Mouse (Mus musculus) B cell, adult (primary cell): ENCODE data around the gene D230025D16Rik. TPM values are rescaled to one million over a fixed set of nuclear protein-coding genes. Genes with fewer than 3 reads are reported as not detected.

ENCODE experiments used
- total RNA-seq: library from RNA; stranded (reverse); gene quantifications from 4 replicates; pipeline ENCODE4 v1.2.4, GENCODE M21; 2023; ENCODE audit not compliant: inconsistent age

Gene D230025D16Rik
- 22.9 to 29.6 TPM (median 24.6 TPM) in 4 replicates for total RNA-seq

GRCm38 (mm10) chr8:105224413-105225271 is at the start of gene D230025D16Rik:
TSS of gene D230025D16Rik (plus strand) at chr8:105225145.

DNA sequence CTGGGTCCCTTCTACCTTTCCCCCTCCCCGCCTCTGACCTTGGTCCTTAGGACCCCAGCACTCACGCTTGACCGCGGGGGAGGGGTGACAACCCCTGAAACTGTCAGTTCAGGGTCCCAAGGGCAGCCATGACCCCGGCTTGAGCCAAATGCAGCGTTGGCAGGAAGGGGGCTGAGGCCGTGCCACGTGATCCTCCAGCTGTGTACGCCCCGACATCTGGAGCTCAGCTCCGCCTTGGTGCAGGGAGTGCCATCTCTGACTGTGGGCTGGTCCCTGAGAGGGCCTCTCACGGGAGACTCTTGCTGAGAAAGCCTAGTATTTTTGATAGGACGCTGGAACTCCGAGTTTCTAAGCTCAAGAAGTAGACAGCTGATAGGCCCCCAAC is 30.0 kb downstream of the D230025D16Rik start, which contains the start of gene B3gnt9:
B3gnt9 (minus strand) TSS at position 188 of the 385 bp plus-strand sequence.

DNA sequence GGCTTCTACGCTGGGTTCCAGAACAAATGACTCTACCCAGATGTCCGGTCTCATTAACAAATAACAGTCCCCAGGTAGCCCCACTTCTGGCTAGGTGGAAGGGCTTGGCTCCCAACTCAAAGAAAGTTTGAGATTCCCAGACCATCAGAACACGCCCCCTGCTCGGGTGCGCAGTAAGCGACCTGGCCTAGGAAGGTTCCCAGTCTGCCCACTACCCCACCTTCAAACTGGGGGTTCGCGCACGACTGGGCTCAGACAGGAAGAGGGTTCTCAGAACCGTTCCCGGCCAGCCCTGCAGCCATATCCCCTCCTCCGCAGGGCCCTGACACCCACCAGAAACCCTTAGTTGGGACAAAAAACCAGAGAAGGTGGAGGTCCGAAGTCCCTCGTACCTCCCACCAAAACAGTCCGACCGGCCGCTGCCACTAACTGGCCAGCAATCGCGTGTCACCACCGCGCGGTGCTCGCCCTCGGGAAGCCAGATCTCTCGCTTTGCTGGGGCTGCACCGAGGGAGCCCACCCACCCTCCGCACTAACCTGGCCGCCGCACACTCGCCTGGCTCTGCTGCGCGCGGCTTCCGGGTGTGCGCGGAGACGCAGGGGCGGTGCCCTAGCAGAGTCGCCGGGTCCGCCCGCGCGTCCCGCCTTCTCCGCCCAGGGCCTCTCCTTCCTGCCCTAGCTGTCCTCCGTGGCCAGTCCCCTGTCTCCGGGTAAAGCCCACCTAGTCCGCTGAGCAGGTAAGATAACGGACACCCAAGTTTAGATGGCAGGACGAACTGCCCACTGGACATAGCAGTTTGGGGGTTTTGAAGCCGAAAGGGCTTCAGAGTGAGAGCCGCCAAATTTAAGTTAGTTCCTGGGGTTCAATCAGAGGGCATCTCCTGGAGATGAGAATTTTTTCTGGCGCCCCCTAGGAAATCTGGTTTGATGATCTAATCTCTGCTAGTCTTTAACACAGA is 39.4 kb downstream of the D230025D16Rik start, which contains the start of the genes Tradd and Fbxl8:
Tradd (minus strand) TSS at position 586 of the 959 bp plus-strand sequence.
Fbxl8 (plus strand) TSS at position 625 of the 959 bp plus-strand sequence.

GRCm38 (mm10) chr8:105269461-105269947 is 44.6 kb downstream of the D230025D16Rik start, which contains the start of gene Hsf4:
TSS of gene Hsf4 (plus strand) at chr8:105269801.

GRCm38 (mm10) chr8:105275840-105276239 is 50.9 kb downstream of the D230025D16Rik start, which contains the start of gene Nol3:
TSS of gene Nol3 (plus strand) at chr8:105276140.

GRCm38 (mm10) chr8:105289805-105290460 is 65.0 kb downstream of the D230025D16Rik start, which contains the start of gene 4931428F04Rik:
TSS of gene 4931428F04Rik (minus strand) at chr8:105289864.

GRCm38 (mm10) chr8:105295895-105296573 is 71.1 kb downstream of the D230025D16Rik start, which contains the start of gene Exoc3l:
TSS of gene Exoc3l (minus strand) at chr8:105296101.

GRCm38 (mm10) chr8:105297511-105298192 is 72.7 kb downstream of the D230025D16Rik start, which contains the start of gene E2f4:
TSS of gene E2f4 (plus strand) at chr8:105297663.

Other genes starting within 250 kb of the D230025D16Rik start
- not detected in 4 replicates for gene Ces2h, start 224.3 kb upstream of the D230025D16Rik start, total RNA-seq
- gene Ces3a, start 176.5 kb upstream of the D230025D16Rik start, total RNA-seq = not detected in 4 replicates
- gene Ces3b, start 141.4 kb upstream of the D230025D16Rik start, total RNA-seq = not detected in 4 replicates
- not detected in 4 replicates for gene Ces4a, start 93.3 kb upstream of the D230025D16Rik start, total RNA-seq
- 88.9 to 106 TPM (median 97.3 TPM) in 4 replicates for gene Cbfb, start 54.5 kb upstream of the D230025D16Rik start, total RNA-seq
- 1.00 to 1.5 TPM (median 1.4 TPM) in 4 replicates for gene B3gnt9, start 30.0 kb downstream of the D230025D16Rik start, total RNA-seq
- 21.0 to 25.3 TPM (median 23.2 TPM) in 4 replicates for gene Tradd, start 39.5 kb downstream of the D230025D16Rik start, total RNA-seq
- 8.0 to 10.0 TPM (median 9.0 TPM) in 4 replicates for gene Fbxl8, start 39.5 kb downstream of the D230025D16Rik start, total RNA-seq
- 0.33 to 1.1 TPM (median 0.88 TPM) in 4 replicates for gene Hsf4, start 44.7 kb downstream of the D230025D16Rik start, total RNA-seq
- gene Nol3, start 51.0 kb downstream of the D230025D16Rik start, total RNA-seq = not detected in 4 replicates
- gene 4931428F04Rik, start 64.7 kb downstream of the D230025D16Rik start, total RNA-seq = 5.0 to 7.7 TPM (median 6.5 TPM) in 4 replicates
- 1.2 to 1.4 TPM (median 1.3 TPM) in 4 replicates for gene Exoc3l, start 71.0 kb downstream of the D230025D16Rik start, total RNA-seq
- 83.8 to 97.8 TPM (median 88.5 TPM) in 4 replicates for gene E2f4, start 72.5 kb downstream of the D230025D16Rik start, total RNA-seq
- gene Elmo3, start 80.5 kb downstream of the D230025D16Rik start, total RNA-seq = 3.0 to 4.7 TPM (median 3.9 TPM) in 4 replicates
- gene Lrrc29, start 101.1 kb downstream of the D230025D16Rik start, total RNA-seq = 6.3 to 8.3 TPM (median 7.0 TPM) in 4 replicates
- gene Tmem208, start 101.2 kb downstream of the D230025D16Rik start, total RNA-seq = 26.8 to 32.7 TPM (median 29.3 TPM) in 4 replicates
- 35.8 to 40.7 TPM (median 37.7 TPM) in 4 replicates for gene Fhod1, start 122.8 kb downstream of the D230025D16Rik start, total RNA-seq
- gene Slc9a5, start 123.7 kb downstream of the D230025D16Rik start, total RNA-seq = 1.3 to 2.1 TPM (median 2.0 TPM) in 4 replicates
- gene Plekhg4, start 148.1 kb downstream of the D230025D16Rik start, total RNA-seq = not detected in 4 replicates
- gene Kctd19, start 188.4 kb downstream of the D230025D16Rik start, total RNA-seq = not detected in 4 replicates
- gene Lrrc36, start 188.4 kb downstream of the D230025D16Rik start, total RNA-seq = not detected in 4 replicates
- gene Tppp3, start 246.4 kb downstream of the D230025D16Rik start, total RNA-seq = 0.54 to 0.77 TPM (median 0.63 TPM) in 3 of 4 replicates, not detected in the other